Mouse (Mus musculus): ENCODE results near the gene Dao. TPM values are rescaled to one million over a fixed set of nuclear protein-coding genes. Genes with fewer than 3 reads are reported as not detected.

The Dao gene
- total and polyA plus RNA-seq, 3 experiments: not detected

DNA sequence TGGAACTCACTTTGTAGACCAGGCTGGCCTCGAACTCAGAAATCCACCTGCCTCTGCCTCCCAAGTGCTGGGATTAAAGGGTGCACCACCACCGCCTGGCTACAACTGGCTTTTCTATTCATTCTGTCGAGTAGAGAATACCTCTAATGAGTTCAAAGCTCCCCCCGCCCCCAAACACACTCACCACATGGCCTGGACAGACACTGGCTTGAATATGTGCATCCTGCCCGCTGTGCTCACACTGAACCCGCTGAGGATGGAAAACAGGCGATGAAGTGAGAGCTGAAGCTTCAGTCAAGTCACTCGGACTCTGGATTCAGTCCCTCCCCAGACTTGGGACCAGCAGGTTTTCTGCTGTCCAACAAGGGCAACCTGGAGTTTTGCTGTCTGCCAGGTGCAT is 43.1 kb upstream of the Dao start:
- Histone ChIP-seq H3K36me3 (ENCODE audit: control insufficient read depth, insufficient read depth, low read length) (no peaks in the 10 kb centered on the region), H3K79me2 (replicated peaks; ENCODE audit: control insufficient read depth, insufficient read depth, low read length) (no peaks in the 10 kb centered on the region), H3K9ac (ENCODE audit: low read depth, low read length) (no peak overlapping the region), H3K27ac (no peak overlapping the region), H3K4me3 (no peak overlapping the region), H3K4me1 (ENCODE audit: control insufficient read depth, insufficient read depth, low read length) (no peaks in the 10 kb centered on the region; the same call in 1 of the 2 replicates), H3K27me3 (ENCODE audit: control insufficient read depth, insufficient read depth, low read length) (no peaks in the 10 kb centered on the region)
- intact Hi-C loops (cut with DNase I): no loop called here
- WGBS: 76% methylated on average over 8 of the region's 8 CpGs
- TF ChIP-seq POLR2A (IDR thresholded peaks at IDR 0.05; ENCODE audit: insufficient read depth, low read depth, low read length) (no peak), EP300 (IDR thresholded peaks at IDR 0.05; ENCODE audit: insufficient read depth, low read depth, low read length) (no peak), CTCF (IDR thresholded peaks at IDR 0.05) (no peak)
- no peak for DNase-seq

DNA sequence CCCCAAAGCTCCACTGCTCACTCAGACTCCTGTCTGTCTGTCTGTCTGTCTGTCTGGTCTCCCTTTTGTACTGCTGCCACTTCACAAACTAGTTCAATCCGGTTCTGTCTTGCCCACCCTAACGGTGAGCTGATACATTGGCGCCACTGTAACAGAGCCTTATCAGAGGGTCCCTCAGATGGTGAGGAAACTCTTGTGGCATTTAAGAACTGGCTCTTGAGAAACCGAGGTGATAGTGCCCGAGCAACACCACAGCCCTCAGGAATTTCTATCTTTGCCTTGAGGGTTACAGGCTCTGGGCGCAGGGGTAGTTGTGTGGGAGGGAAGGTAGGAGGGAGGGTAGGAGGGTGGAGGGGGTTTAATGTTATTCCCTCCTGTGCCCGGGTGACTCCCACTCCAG is 41.7 kb upstream of the Dao start:
- Histone ChIP-seq H3K9ac (ENCODE audit: low read depth, low read length) (no peak overlapping the region), H3K27ac (no peak overlapping the region), H3K27me3 (ENCODE audit: control insufficient read depth, insufficient read depth, low read length) (no peaks in the 10 kb centered on the region), H3K4me3 (no peak overlapping the region), H3K4me1 (ENCODE audit: control insufficient read depth, insufficient read depth, low read length) (no peaks in the 10 kb centered on the region; the same call in 1 of the 2 replicates), H3K79me2 (replicated peaks; ENCODE audit: control insufficient read depth, insufficient read depth, low read length) (no peaks in the 10 kb centered on the region), H3K36me3 (ENCODE audit: control insufficient read depth, insufficient read depth, low read length) (no peaks in the 10 kb centered on the region)
- intact Hi-C loops (cut with DNase I): no loop called here
- WGBS: 53% methylated on average over 7 of the region's 7 CpGs
- TF ChIP-seq EP300 (IDR thresholded peaks at IDR 0.05; ENCODE audit: insufficient read depth, low read depth, low read length) (no peak), POLR2A (IDR thresholded peaks at IDR 0.05; ENCODE audit: insufficient read depth, low read depth, low read length) (no peak), CTCF (IDR thresholded peaks at IDR 0.05) (no peak)
- DNase-seq: no peak

DNA sequence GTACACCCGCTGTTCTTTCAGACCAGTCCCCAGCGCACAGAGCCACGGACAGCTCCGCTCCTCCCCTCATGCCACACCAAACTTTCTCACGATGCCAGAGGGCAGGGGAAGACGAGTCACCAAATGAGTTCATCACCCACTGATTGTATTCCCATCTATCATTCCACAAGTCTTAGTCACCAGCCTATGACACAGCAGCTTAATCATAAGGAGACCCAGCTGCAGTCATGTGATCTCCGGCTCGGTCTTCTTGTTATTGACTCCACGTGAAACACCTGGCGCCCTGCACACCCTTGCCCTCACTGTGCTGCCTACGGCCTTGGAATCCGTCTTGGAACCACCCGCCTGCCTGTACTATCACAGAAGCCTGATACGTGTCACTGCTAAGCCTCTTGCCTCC is 38.5 kb upstream of the Dao start:
- WGBS: 87% methylated on average over 14 of the region's 14 CpGs
- H3K9ac ChIP-seq (ENCODE audit: low read depth, low read length): no peak overlapping the region
- intact Hi-C loops (cut with DNase I): no loop called here
- peaks cover 5% of the 10 kb centered on the region for H3K4me1 ChIP-seq (ENCODE audit: control insufficient read depth, insufficient read depth, low read length)
- H3K27me3 ChIP-seq (ENCODE audit: control insufficient read depth, insufficient read depth, low read length): no peaks in the 10 kb centered on the region
- DNase-seq: no peak
- H3K4me3 ChIP-seq: no peak overlapping the region
- H3K79me2 ChIP-seq (replicated peaks; ENCODE audit: control insufficient read depth, insufficient read depth, low read length): no peaks in the 10 kb centered on the region
- no peak overlapping the region for H3K27ac ChIP-seq
- no peaks in the 10 kb centered on the region for H3K36me3 ChIP-seq (ENCODE audit: control insufficient read depth, insufficient read depth, low read length)
- TF ChIP-seq CTCF (IDR thresholded peaks at IDR 0.05) (no peak), EP300 (IDR thresholded peaks at IDR 0.05; ENCODE audit: insufficient read depth, low read depth, low read length) (no peak), POLR2A (IDR thresholded peaks at IDR 0.05; ENCODE audit: insufficient read depth, low read depth, low read length) (no peak)

DNA sequence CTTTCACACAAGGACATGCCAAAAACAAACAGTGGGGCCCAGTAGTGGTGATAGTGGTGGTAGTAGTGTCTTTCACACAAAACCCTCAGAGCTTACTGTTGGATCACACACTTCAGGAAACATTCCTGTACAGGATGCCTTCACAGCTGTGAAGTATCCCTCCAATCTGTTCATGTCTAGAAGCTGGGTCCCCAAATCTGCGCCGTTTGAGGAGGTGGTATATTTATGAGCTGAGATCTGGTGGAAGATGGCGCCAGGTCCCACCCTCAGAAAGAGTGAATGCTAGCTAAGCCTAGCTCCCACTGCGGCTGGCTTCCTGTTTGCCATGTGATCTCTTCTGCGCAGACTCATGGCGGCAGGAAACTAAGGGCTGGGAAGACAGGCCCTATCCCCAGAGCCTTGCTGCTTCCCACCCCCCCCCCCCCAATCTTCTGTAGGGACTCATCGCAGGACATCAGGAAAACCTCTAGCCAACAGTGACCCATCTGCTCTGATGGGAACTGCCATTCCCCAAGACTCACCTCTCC is 37.8 kb upstream of the Dao start:
- Histone ChIP-seq H3K79me2 (replicated peaks; ENCODE audit: control insufficient read depth, insufficient read depth, low read length) (no peaks in the 10 kb centered on the region), H3K4me3 (no peak overlapping the region), H3K27me3 (ENCODE audit: control insufficient read depth, insufficient read depth, low read length) (no peaks in the 10 kb centered on the region), H3K27ac (no peak overlapping the region), H3K4me1 (ENCODE audit: control insufficient read depth, insufficient read depth, low read length) (peaks cover 5% of the 10 kb centered on the region), H3K9ac (ENCODE audit: low read depth, low read length) (no peak overlapping the region), H3K36me3 (ENCODE audit: control insufficient read depth, insufficient read depth, low read length) (no peaks in the 10 kb centered on the region)
- 89% methylated on average over 7 of the region's 7 CpGs for WGBS
- DNase-seq: no peak
- TF ChIP-seq POLR2A (IDR thresholded peaks at IDR 0.05; ENCODE audit: insufficient read depth, low read depth, low read length): no peak
- no peak for TF ChIP-seq EP300 (IDR thresholded peaks at IDR 0.05; ENCODE audit: insufficient read depth, low read depth, low read length)
- no peak for TF ChIP-seq CTCF (IDR thresholded peaks at IDR 0.05)
- intact Hi-C loops (cut with DNase I): no loop called here

DNA sequence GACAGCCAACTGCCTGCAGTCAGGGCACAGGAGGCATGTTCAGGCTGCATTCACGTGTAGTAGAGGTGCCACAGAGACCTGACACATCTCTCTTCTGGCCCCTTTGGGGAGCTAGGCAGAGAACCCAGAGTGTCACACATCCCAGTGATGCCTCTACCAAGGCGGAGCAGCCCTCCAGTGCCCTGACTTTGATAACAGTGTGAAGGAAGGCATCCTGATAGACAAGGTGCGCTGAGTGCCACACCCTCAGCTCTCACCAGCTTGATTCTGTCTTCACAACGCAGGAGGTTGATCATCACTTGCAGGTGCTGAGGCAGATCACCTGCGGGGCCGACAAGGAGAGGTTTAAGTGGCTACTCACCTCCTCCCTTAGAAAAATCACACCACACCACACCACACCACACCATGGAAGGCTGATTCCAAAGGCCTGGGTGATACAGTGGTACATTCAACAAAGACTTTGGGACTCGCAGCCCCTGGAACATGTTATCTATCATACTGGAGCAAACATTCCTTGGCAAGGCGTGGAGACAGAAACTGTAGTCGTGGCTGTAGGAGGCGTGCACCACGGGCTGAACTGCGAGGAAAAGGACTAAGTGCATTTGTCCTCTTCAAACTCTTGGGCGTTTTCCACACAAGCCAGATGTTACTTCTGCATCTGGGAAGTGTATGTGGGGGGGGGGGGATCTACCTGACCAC is 36.9 kb upstream of the Dao start:
- no peak for DNase-seq

DNA sequence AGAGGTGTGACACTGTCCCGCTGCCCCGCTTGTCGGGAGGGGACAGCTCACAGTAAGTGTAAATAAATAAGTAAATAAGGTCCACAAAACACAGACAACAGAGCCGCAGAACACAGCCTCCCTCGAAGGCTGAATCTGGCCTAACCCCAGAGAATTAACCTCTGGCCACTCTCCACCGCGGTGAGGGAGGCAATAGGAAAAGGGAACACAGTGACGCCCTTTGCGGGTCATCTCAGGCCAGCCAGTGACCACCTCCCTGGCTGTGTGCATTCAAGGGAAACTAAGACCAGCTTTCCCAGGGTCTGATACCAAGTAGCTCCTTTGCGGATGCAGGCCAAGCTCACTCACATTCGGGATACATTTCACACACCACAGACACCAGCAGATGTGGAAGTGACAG is 35.1 kb upstream of the Dao start:
- Histone ChIP-seq H3K9ac (ENCODE audit: low read depth, low read length) (no peak overlapping the region), H3K4me1 (ENCODE audit: control insufficient read depth, insufficient read depth, low read length) (peaks cover 9% of the 10 kb centered on the region), H3K27me3 (ENCODE audit: control insufficient read depth, insufficient read depth, low read length) (no peaks in the 10 kb centered on the region), H3K4me3 (no peak overlapping the region), H3K36me3 (ENCODE audit: control insufficient read depth, insufficient read depth, low read length) (no peaks in the 10 kb centered on the region), H3K27ac (peak overlapping the region; percentile 61), H3K79me2 (replicated peaks; ENCODE audit: control insufficient read depth, insufficient read depth, low read length) (no peaks in the 10 kb centered on the region)
- intact Hi-C loops (cut with DNase I): no loop called here
- peak; percentile 62 to 65 for DNase-seq
- TF ChIP-seq POLR2A (IDR thresholded peaks at IDR 0.05; ENCODE audit: insufficient read depth, low read depth, low read length) (no peak), CTCF (IDR thresholded peaks at IDR 0.05) (no peak), EP300 (IDR thresholded peaks at IDR 0.05; ENCODE audit: insufficient read depth, low read depth, low read length) (no peak)
- 49% methylated on average over 11 of the region's 11 CpGs for WGBS

More for the DNA sequence above, 36.9 kb upstream of the Dao start:
- Histone ChIP-seq H3K27me3 (ENCODE audit: control insufficient read depth, insufficient read depth, low read length) (no peaks in the 10 kb centered on the region), H3K9ac (ENCODE audit: low read depth, low read length) (no peak overlapping the region), H3K4me3 (no peak overlapping the region), H3K27ac (no peak overlapping the region), H3K79me2 (replicated peaks; ENCODE audit: control insufficient read depth, insufficient read depth, low read length) (no peaks in the 10 kb centered on the region), H3K36me3 (ENCODE audit: control insufficient read depth, insufficient read depth, low read length) (no peaks in the 10 kb centered on the region), H3K4me1 (ENCODE audit: control insufficient read depth, insufficient read depth, low read length) (peaks cover 5% of the 10 kb centered on the region)
- TF ChIP-seq POLR2A (IDR thresholded peaks at IDR 0.05; ENCODE audit: insufficient read depth, low read depth, low read length) (no peak), CTCF (IDR thresholded peaks at IDR 0.05) (no peak), EP300 (IDR thresholded peaks at IDR 0.05; ENCODE audit: insufficient read depth, low read depth, low read length) (no peak)
- WGBS: 75% methylated on average over 13 of the region's 13 CpGs
- intact Hi-C loops (cut with DNase I): no loop called here
